Mouse (Mus musculus) bone marrow macrophage, adult 2 months (primary cell): ENCODE measurements around the gene Gnat1.

Experiments
- CTCF ChIP-seq: IDR thresholded peaks from 2 replicates; pipeline ENCODE4 v1.5.1; 2012; ENCODE audit warnings: low read depth, mild to moderate bottlenecking, low read length, moderate library complexity
- POLR2A ChIP-seq: IDR thresholded peaks from 2 replicates; pipeline ENCODE4 v1.6.1; 2012; ENCODE audit warnings: mild to moderate bottlenecking, low read depth, low read length, borderline replicate concordance

DNA sequence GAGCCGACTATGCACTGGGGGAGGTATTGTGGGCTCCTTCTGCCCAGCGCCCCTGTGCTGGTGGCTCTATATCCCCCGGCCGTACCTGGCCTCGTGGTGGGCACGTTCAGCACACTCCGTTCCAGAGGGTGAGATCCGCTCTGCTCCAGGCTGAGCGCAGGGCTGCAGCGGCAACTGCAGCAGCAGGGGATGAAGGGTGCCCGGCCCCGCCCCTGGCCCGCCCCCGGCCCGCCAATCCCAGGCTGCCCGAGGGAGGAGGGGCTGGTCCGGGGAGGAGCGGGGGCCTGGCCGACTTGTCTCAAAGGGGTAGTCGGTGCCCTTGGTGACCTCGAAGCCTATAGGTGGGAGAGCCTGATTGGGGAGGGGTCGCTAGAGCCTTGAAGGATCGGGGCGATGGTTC lies 12.3 kb downstream of the Gnat1 start:
- TF ChIP-seq CTCF = no peak
- no peak for TF ChIP-seq POLR2A
